Mouse (Mus musculus): Measurements from ENCODE around the gene Tomm40l.

DNA sequence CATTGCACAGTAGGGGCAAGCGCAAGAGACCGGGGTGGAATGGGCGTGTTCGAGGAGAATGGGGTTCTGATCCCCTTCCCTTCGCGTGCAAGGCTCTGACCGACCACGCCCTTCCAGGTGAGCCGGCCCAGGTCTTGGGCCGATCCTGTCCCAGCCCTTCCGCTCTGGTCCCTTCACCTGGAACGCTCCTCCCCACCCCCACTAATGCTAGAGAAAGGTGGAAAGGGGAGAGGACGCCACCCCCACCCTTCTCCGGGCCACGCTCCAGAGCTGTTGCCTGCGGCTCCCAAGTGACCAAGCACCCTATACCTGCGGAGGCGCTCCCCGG lies 48.2 kb upstream of the Tomm40l start:
- TF ChIP-seq CTCF (IDR thresholded peaks at IDR 0.05; ENCODE audit: low read depth) (no peak), EP300 (IDR thresholded peaks at IDR 0.05; ENCODE audit: low read depth) (no peak)

All from liver, postnatal 0 days (tissue).